Comparison of ENCODE assay signal across 10 mouse cellular contexts in genomic region chr17:24720616-24721015, GRCm38 (mm10). TPM values are rescaled to one million over a fixed set of nuclear protein-coding genes. Genes with fewer than 3 reads are reported as not detected.
A peak's percentile ranks its signal among the peaks of the same experiment; 100 is the strongest.
DNase-seq lines count a peak whose midpoint lies in the region; ATAC-seq and TF ChIP-seq lines count a peak whose summit lies in the region.
"Not testable (repeated sequence)": the region's sequence is repeated elsewhere in the genome, so short reads cannot be mapped to it uniquely, and the experiment has no call there.
"Had no signal": no experiment of that assay in that cellular context is flagged by ENCODE, and none has a peak within 500 bp of the region (broad histone marks: within the 10 kb centered on the region; RNA-seq: fewer than 3 reads in every experiment).

No protein-coding gene starts in this region.

- peak overlapping the region; percentile 71 for H3K4me2 ChIP-seq in forebrain, postnatal 0 days (ENCODE audit: low read depth)
- H3K4me2 ChIP-seq in hindbrain, embryonic 12.5 days (replicated peaks) = peak overlapping the region; percentile 83
- peak overlapping the region; percentile 82 for H3K4me2 ChIP-seq in kidney, embryonic 16.5 days (replicated peaks; ENCODE audit: low read depth, low read length)
- peak overlapping the region; percentile 92 for H3K4me2 ChIP-seq in liver, embryonic 14.5 days (ENCODE audit: low read depth)
- peak overlapping the region; percentile 84 for H3K4me2 ChIP-seq in midbrain, embryonic 14.5 days (ENCODE audit: low read length)
- peak overlapping the region; percentile 80 for H3K4me2 ChIP-seq in stomach, embryonic 15.5 days

- peak overlapping the region; percentile 93 for H3K4me3 ChIP-seq in E14TG2a.4 (replicated peaks; ENCODE audit: low read length)
- peak overlapping the region; percentile 90 for H3K4me3 ChIP-seq in embryonic facial prominence, embryonic 10.5 days
- H3K4me3 ChIP-seq in forebrain, postnatal 0 days (ENCODE audit: low read depth, low read length) = peak overlapping the region; percentile 86
- H3K4me3 ChIP-seq in hindbrain, embryonic 12.5 days = peak overlapping the region; percentile 86
- H3K4me3 ChIP-seq in kidney, embryonic 16.5 days (ENCODE audit: low read length) = peak overlapping the region; percentile 96
- H3K4me3 ChIP-seq in liver, embryonic 14.5 days (ENCODE audit: insufficient read depth in 1 of 2, low read depth in 2 of 2, low read length in 2 of 2) = peak overlapping the region; percentile 96 to 97
- H3K4me3 ChIP-seq in midbrain, embryonic 14.5 days (replicated peaks; ENCODE audit: low read depth, low read length) = peak overlapping the region; percentile 85
- H3K4me3 ChIP-seq in stomach, embryonic 15.5 days (replicated peaks) = peak overlapping the region; percentile 90

- H3K9ac ChIP-seq in forebrain, postnatal 0 days = peak overlapping the region; percentile 87
- H3K9ac ChIP-seq in hindbrain, embryonic 12.5 days = peak overlapping the region; percentile 88
- peak overlapping the region; percentile 66 for H3K9ac ChIP-seq in kidney, embryonic 16.5 days (replicated peaks; ENCODE audit: low read length)
- peak overlapping the region; percentile 90 for H3K9ac ChIP-seq in liver, embryonic 14.5 days (replicated peaks)
- H3K9ac ChIP-seq in midbrain, embryonic 14.5 days (replicated peaks; ENCODE audit: low read length) = peak overlapping the region; percentile 77
- H3K9ac ChIP-seq in stomach, embryonic 15.5 days = peak overlapping the region; percentile 80

- not testable (repeated sequence) for H3K9me3 ChIP-seq in E14TG2a.4 (ENCODE audit: low read length); embryonic facial prominence, embryonic 10.5 days; forebrain, postnatal 0 days (ENCODE audit: low read length); hindbrain, embryonic 12.5 days (replicated peaks); kidney, embryonic 16.5 days (ENCODE audit: low read length); liver, embryonic 14.5 days (ENCODE audit: control insufficient read depth, low read length); midbrain, embryonic 14.5 days (ENCODE audit: control insufficient read depth, low read length); stomach, embryonic 15.5 days

- ATAC-seq in forebrain, postnatal 0 days; hindbrain, embryonic 12.5 days (ENCODE audit: low FRiP score); kidney, embryonic 16.5 days (ENCODE audit: low FRiP score, low TSS enrichment); liver, embryonic 14.5 days (ENCODE audit: insufficient read depth); midbrain, embryonic 14.5 days (ENCODE audit: low FRiP score, low TSS enrichment); stomach, embryonic 15.5 days (ENCODE audit: insufficient read depth, low FRiP score, low read depth): not testable (repeated sequence)

- TF ChIP-seq CTCF in E14TG2a.4 (conservative IDR thresholded peaks at IDR 0.05; ENCODE audit: low read length); forebrain, postnatal 0 days (IDR thresholded peaks at IDR 0.05; ENCODE audit: low read depth); liver, embryonic 14.5 days (IDR thresholded peaks at IDR 0.05; ENCODE audit: low read depth): not testable (repeated sequence)

- peaks cover 57% of the 10 kb centered on the region for H3K36me3 ChIP-seq in E14TG2a.4 (ENCODE audit: insufficient read depth, low read length)
- H3K36me3 ChIP-seq in embryonic facial prominence, embryonic 10.5 days (replicated peaks) = peaks cover 54% of the 10 kb centered on the region
- H3K36me3 ChIP-seq in forebrain, postnatal 0 days (ENCODE audit: insufficient read depth) = peaks cover 14% of the 10 kb centered on the region
- H3K36me3 ChIP-seq in hindbrain, embryonic 12.5 days = peaks cover 28% of the 10 kb centered on the region
- peaks cover 20% of the 10 kb centered on the region for H3K36me3 ChIP-seq in kidney, embryonic 16.5 days (ENCODE audit: insufficient read depth, low read length)
- peaks cover 19% of the 10 kb centered on the region for H3K36me3 ChIP-seq in liver, embryonic 14.5 days (replicated peaks; ENCODE audit: control insufficient read depth, insufficient read depth, low read depth)
- peaks cover 24% of the 10 kb centered on the region for H3K36me3 ChIP-seq in midbrain, embryonic 14.5 days (ENCODE audit: control insufficient read depth, insufficient read depth, low read length)
- peaks cover 23% of the 10 kb centered on the region for H3K36me3 ChIP-seq in stomach, embryonic 15.5 days

- peak overlapping the region; percentile 94 for H3K27ac ChIP-seq in embryonic facial prominence, embryonic 10.5 days (replicated peaks)
- H3K27ac ChIP-seq in forebrain, postnatal 0 days (ENCODE audit: low read depth, low read length) = peak overlapping the region; percentile 91; the same call in 1 of the 2 replicates
- not testable (repeated sequence) for H3K27ac ChIP-seq in hindbrain, embryonic 12.5 days; kidney, embryonic 16.5 days (ENCODE audit: low read length); midbrain, embryonic 14.5 days (replicated peaks; ENCODE audit: low read depth, low read length)
- H3K27ac ChIP-seq in liver, embryonic 14.5 days = peak overlapping the region; percentile 64
- peak overlapping the region; percentile 83; the same call in 1 of the 2 replicates for H3K27ac ChIP-seq in stomach, embryonic 15.5 days

- not testable (repeated sequence) for DNase-seq in embryonic facial prominence, embryonic 10.5 days (ENCODE audit: low spot score); liver, embryonic 14.5 days (ENCODE audit: low read depth in 3 of 3, low spot score in 3 of 3); midbrain, embryonic 14.5 days
- peak; percentile 30 for DNase-seq in forebrain, postnatal 0 days

- not testable (repeated sequence) for TF ChIP-seq EP300 in liver, embryonic 14.5 days (IDR thresholded peaks at IDR 0.05; ENCODE audit: low read depth)

- not testable (repeated sequence) for H3K27me3 ChIP-seq in E14TG2a.4 (ENCODE audit: insufficient read depth, low read length); embryonic facial prominence, embryonic 10.5 days (replicated peaks; ENCODE audit: low read depth, poor library complexity, severe bottlenecking); forebrain, postnatal 0 days (ENCODE audit: insufficient read depth, low read length); hindbrain, embryonic 12.5 days; kidney, embryonic 16.5 days (ENCODE audit: insufficient read depth, low read length); liver, embryonic 14.5 days (ENCODE audit: control insufficient read depth, insufficient read depth, low read length); midbrain, embryonic 14.5 days (ENCODE audit: control insufficient read depth, insufficient read depth, low read length); stomach, embryonic 15.5 days (replicated peaks)

- WGBS in embryonic facial prominence, embryonic 10.5 days = 2% methylated on average over 11 of the region's 11 CpGs
- WGBS in forebrain, postnatal 0 days = under 1% methylated on average over 11 of the region's 11 CpGs
- whole genome bisulfite sequencing in hindbrain, embryonic 12.5 days = 2% methylated on average over 11 of the region's 11 CpGs
- WGBS in kidney, embryonic 16.5 days = under 1% methylated on average over 11 of the region's 11 CpGs
- WGBS in liver, embryonic 14.5 days (ENCODE audit: insufficient replicate concordance) = under 1% methylated on average over 10 of the region's 11 CpGs
- under 1% methylated on average over 11 of the region's 11 CpGs for WGBS in midbrain, embryonic 14.5 days
- under 1% methylated on average over 11 of the region's 11 CpGs for WGBS in stomach, embryonic 15.5 days

- peaks cover 62% of the 10 kb centered on the region for H3K4me1 ChIP-seq in E14TG2a.4 (replicated peaks; ENCODE audit: low read depth, low read length)
- H3K4me1 ChIP-seq in embryonic facial prominence, embryonic 10.5 days = peaks cover 40% of the 10 kb centered on the region
- peaks cover 11% of the 10 kb centered on the region for H3K4me1 ChIP-seq in forebrain, postnatal 0 days (ENCODE audit: insufficient read depth)
- peaks cover 32% of the 10 kb centered on the region for H3K4me1 ChIP-seq in hindbrain, embryonic 12.5 days
- peaks cover 36% of the 10 kb centered on the region for H3K4me1 ChIP-seq in kidney, embryonic 16.5 days (ENCODE audit: insufficient read depth, low read length)
- peaks cover 16 to 23% of the 10 kb centered on the region in 2 experiments for H3K4me1 ChIP-seq in liver, embryonic 14.5 days (replicated peaks; ENCODE audit: control insufficient read depth in 2 of 2, insufficient read depth in 2 of 2, low read length in 1 of 2)
- H3K4me1 ChIP-seq in midbrain, embryonic 14.5 days (ENCODE audit: control insufficient read depth, insufficient read depth, low read length) = not testable (repeated sequence)
- H3K4me1 ChIP-seq in stomach, embryonic 15.5 days = peaks cover 20% of the 10 kb centered on the region

RNA-seq across cellular contexts. Expression of gene Rps2, which starts 2.7 kb away (rescaled TPM):
- 1,693 and 1,819 TPM in 2 replicates for polyA plus RNA-seq in embryonic facial prominence, embryonic 10.5 days (2016; fragmentation: Nextera tagmentation; extraction: Ambion mirVana)
- 2,317 and 3,198 TPM in 2 replicates for total RNA-seq in forebrain, postnatal 0 days (2014; rRNA removed)
- 884 and 936 TPM in 2 replicates for polyA plus RNA-seq in forebrain, postnatal 0 days (2015; fragmentation: Nextera tagmentation; extraction: Ambion mirVana)
- 795 and 841 TPM in 2 replicates for polyA plus RNA-seq in hindbrain, embryonic 12.5 days (2016; fragmentation: Nextera tagmentation; extraction: Ambion mirVana)
- 1,489 and 1,547 TPM in 2 replicates for polyA plus RNA-seq in kidney, embryonic 16.5 days (2015; fragmentation: Nextera tagmentation; extraction: Ambion mirVana)
- 2,096 and 2,246 TPM in 2 replicates for polyA plus RNA-seq in liver, embryonic 14.5 days (2012; rRNA removed)
- polyA plus RNA-seq in liver, embryonic 14.5 days (2014; fragmentation: Nextera tagmentation; extraction: Ambion mirVana) = 1,219 and 1,250 TPM in 2 replicates
- 814 and 824 TPM in 2 replicates for polyA plus RNA-seq in midbrain, embryonic 14.5 days (2014; fragmentation: Nextera tagmentation; extraction: Ambion mirVana)
- polyA plus RNA-seq in stomach, embryonic 15.5 days (2015; fragmentation: Nextera tagmentation; extraction: Ambion mirVana) = 1,497 and 1,515 TPM in 2 replicates

RNA-seq across cellular contexts. Expression of gene Rnf151, which starts 2.8 kb away (rescaled TPM):
- 0.13 and 0.29 TPM in 2 replicates for polyA plus RNA-seq in embryonic facial prominence, embryonic 10.5 days (2016; fragmentation: Nextera tagmentation; extraction: Ambion mirVana)
- total RNA-seq in forebrain, postnatal 0 days (2014; rRNA removed) = 0.69 TPM in 1 of 2 replicates, not detected in the other
- polyA plus RNA-seq in forebrain, postnatal 0 days (2015; fragmentation: Nextera tagmentation; extraction: Ambion mirVana) = not detected in 2 replicates
- polyA plus RNA-seq in hindbrain, embryonic 12.5 days (2016; fragmentation: Nextera tagmentation; extraction: Ambion mirVana) = 0.18 and 0.35 TPM in 2 replicates
- polyA plus RNA-seq in kidney, embryonic 16.5 days (2015; fragmentation: Nextera tagmentation; extraction: Ambion mirVana) = 0.26 TPM in 1 of 2 replicates, not detected in the other
- polyA plus RNA-seq in liver, embryonic 14.5 days (2012; rRNA removed) = 0.11 and 0.29 TPM in 2 replicates
- not detected in 2 replicates for polyA plus RNA-seq in liver, embryonic 14.5 days (2014; fragmentation: Nextera tagmentation; extraction: Ambion mirVana)
- 0.32 TPM in 1 of 2 replicates, not detected in the other for polyA plus RNA-seq in midbrain, embryonic 14.5 days (2014; fragmentation: Nextera tagmentation; extraction: Ambion mirVana)
- polyA plus RNA-seq in stomach, embryonic 15.5 days (2015; fragmentation: Nextera tagmentation; extraction: Ambion mirVana) = 0.19 TPM in 1 of 2 replicates, not detected in the other
- total RNA-seq: heart, postnatal 14 days; left cerebral cortex, postnatal 25 days had no signal

RNA-seq across cellular contexts. Expression of gene Ndufb10, which starts 3.7 kb away (rescaled TPM):
- polyA plus RNA-seq in embryonic facial prominence, embryonic 10.5 days (2016; fragmentation: Nextera tagmentation; extraction: Ambion mirVana) = 193 and 199 TPM in 2 replicates
- total RNA-seq in forebrain, postnatal 0 days (2014; rRNA removed) = 151 and 199 TPM in 2 replicates
- polyA plus RNA-seq in forebrain, postnatal 0 days (2015; fragmentation: Nextera tagmentation; extraction: Ambion mirVana) = 312 and 351 TPM in 2 replicates
- polyA plus RNA-seq in hindbrain, embryonic 12.5 days (2016; fragmentation: Nextera tagmentation; extraction: Ambion mirVana) = 199 and 214 TPM in 2 replicates
- 258 and 262 TPM in 2 replicates for polyA plus RNA-seq in kidney, embryonic 16.5 days (2015; fragmentation: Nextera tagmentation; extraction: Ambion mirVana)
- 84.0 and 162 TPM in 2 replicates for polyA plus RNA-seq in liver, embryonic 14.5 days (2012; rRNA removed)
- 207 and 216 TPM in 2 replicates for polyA plus RNA-seq in liver, embryonic 14.5 days (2014; fragmentation: Nextera tagmentation; extraction: Ambion mirVana)
- 282 and 319 TPM in 2 replicates for polyA plus RNA-seq in midbrain, embryonic 14.5 days (2014; fragmentation: Nextera tagmentation; extraction: Ambion mirVana)
- 238 and 259 TPM in 2 replicates for polyA plus RNA-seq in stomach, embryonic 15.5 days (2015; fragmentation: Nextera tagmentation; extraction: Ambion mirVana)

RNA-seq across cellular contexts. Expression of gene Rpl3l, which starts 7.0 kb away (rescaled TPM):
- not detected in 2 replicates for polyA plus RNA-seq in embryonic facial prominence, embryonic 10.5 days (2016; fragmentation: Nextera tagmentation; extraction: Ambion mirVana)
- not detected in 2 replicates for total RNA-seq in forebrain, postnatal 0 days (2014; rRNA removed)
- polyA plus RNA-seq in forebrain, postnatal 0 days (2015; fragmentation: Nextera tagmentation; extraction: Ambion mirVana) = 0.34 TPM in 1 of 2 replicates, not detected in the other
- not detected in 2 replicates for polyA plus RNA-seq in hindbrain, embryonic 12.5 days (2016; fragmentation: Nextera tagmentation; extraction: Ambion mirVana)
- 0.15 TPM in 1 of 2 replicates, not detected in the other for polyA plus RNA-seq in kidney, embryonic 16.5 days (2015; fragmentation: Nextera tagmentation; extraction: Ambion mirVana)
- 0.03 TPM in 1 of 2 replicates, not detected in the other for polyA plus RNA-seq in liver, embryonic 14.5 days (2012; rRNA removed)
- not detected in 2 replicates for polyA plus RNA-seq in liver, embryonic 14.5 days (2014; fragmentation: Nextera tagmentation; extraction: Ambion mirVana)
- not detected in 2 replicates for polyA plus RNA-seq in midbrain, embryonic 14.5 days (2014; fragmentation: Nextera tagmentation; extraction: Ambion mirVana)
- 0.15 TPM in 1 of 2 replicates, not detected in the other for polyA plus RNA-seq in stomach, embryonic 15.5 days (2015; fragmentation: Nextera tagmentation; extraction: Ambion mirVana)

RNA-seq across cellular contexts. Expression of gene Tbl3, which starts 13.2 kb away (rescaled TPM):
- polyA plus RNA-seq in embryonic facial prominence, embryonic 10.5 days (2016; fragmentation: Nextera tagmentation; extraction: Ambion mirVana) = 152 and 162 TPM in 2 replicates
- total RNA-seq in forebrain, postnatal 0 days (2014; rRNA removed) = 39.0 and 59.2 TPM in 2 replicates
- 45.7 and 48.0 TPM in 2 replicates for polyA plus RNA-seq in forebrain, postnatal 0 days (2015; fragmentation: Nextera tagmentation; extraction: Ambion mirVana)
- polyA plus RNA-seq in hindbrain, embryonic 12.5 days (2016; fragmentation: Nextera tagmentation; extraction: Ambion mirVana) = 76.9 and 79.7 TPM in 2 replicates
- 92.1 and 107 TPM in 2 replicates for polyA plus RNA-seq in kidney, embryonic 16.5 days (2015; fragmentation: Nextera tagmentation; extraction: Ambion mirVana)
- 20.5 and 26.8 TPM in 2 replicates for polyA plus RNA-seq in liver, embryonic 14.5 days (2012; rRNA removed)
- polyA plus RNA-seq in liver, embryonic 14.5 days (2014; fragmentation: Nextera tagmentation; extraction: Ambion mirVana) = 31.3 and 33.4 TPM in 2 replicates
- polyA plus RNA-seq in midbrain, embryonic 14.5 days (2014; fragmentation: Nextera tagmentation; extraction: Ambion mirVana) = 68.0 and 73.0 TPM in 2 replicates
- polyA plus RNA-seq in stomach, embryonic 15.5 days (2015; fragmentation: Nextera tagmentation; extraction: Ambion mirVana) = 64.4 and 68.0 TPM in 2 replicates
